Mouse (Mus musculus) heart, postnatal 25 days (tissue): ENCODE data around the gene Tprn. TPM values are rescaled to one million over a fixed set of nuclear protein-coding genes. Genes with fewer than 3 reads are reported as not detected.
A peak's percentile ranks its signal among the peaks of the same experiment; 100 is the strongest.

Source experiments
- DNase-seq: peaks from one replicate; pipeline ENCODE4 v3.0.0; 2022; ENCODE audit warnings: low spot score
- intact Hi-C: fragments of 180-260 bp; cut with DNase I; formaldehyde crosslinking; loops from one replicate; pipeline ENCODE4 v1.15.1; 2025
- total RNA-seq, 2 experiments: library from RNA; stranded (reverse); gene quantifications; 2 replicates each; pipeline ENCODE4 v1.2.3; 2021

Gene Tprn
- total RNA-seq, 2 experiments from 2014 or later: 3.6 to 6.0 TPM

DNA sequence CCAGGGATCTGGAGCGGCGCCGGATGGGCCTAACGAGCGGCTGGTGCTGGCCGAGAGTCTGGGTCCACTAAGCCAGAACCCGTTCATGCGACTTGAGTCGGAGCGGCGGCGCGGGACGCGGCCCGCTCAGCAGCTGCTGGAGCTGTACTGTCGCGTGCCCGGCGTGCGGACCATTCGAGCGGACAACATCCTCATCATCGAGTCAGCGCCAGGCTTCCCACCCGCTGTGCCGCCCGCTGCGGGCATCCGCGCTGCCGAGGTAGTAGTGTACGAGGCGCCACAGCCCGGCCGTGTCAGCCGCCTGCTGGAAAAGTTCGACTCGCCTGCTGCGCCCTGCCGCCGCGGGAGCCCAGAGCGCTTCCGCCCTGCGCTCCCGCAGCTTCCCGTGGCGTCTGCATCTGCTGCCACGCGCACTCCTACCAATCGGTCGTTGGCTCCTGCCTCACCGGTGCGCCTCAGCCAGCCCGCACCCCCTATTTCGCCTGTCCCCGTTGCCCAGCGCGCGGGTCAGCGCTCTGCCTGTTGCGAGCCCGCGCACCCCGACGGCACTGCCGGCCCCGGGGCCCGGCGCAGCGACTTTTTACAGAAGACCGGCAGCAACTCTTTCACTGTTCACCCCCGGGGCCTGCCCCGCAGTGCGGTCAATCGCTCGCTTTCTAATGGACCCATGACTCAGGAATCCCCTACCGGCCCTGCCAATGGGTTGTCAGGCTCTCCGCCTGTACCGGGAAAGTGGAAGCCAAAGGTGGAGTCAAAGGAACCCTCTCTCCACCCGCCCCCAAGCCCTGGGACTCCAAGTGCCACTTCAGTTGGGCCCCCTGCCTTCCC lies 591 bp downstream of the Tprn start:
- intact Hi-C loops: no loop called here
- DNase-seq: no peak

DNA sequence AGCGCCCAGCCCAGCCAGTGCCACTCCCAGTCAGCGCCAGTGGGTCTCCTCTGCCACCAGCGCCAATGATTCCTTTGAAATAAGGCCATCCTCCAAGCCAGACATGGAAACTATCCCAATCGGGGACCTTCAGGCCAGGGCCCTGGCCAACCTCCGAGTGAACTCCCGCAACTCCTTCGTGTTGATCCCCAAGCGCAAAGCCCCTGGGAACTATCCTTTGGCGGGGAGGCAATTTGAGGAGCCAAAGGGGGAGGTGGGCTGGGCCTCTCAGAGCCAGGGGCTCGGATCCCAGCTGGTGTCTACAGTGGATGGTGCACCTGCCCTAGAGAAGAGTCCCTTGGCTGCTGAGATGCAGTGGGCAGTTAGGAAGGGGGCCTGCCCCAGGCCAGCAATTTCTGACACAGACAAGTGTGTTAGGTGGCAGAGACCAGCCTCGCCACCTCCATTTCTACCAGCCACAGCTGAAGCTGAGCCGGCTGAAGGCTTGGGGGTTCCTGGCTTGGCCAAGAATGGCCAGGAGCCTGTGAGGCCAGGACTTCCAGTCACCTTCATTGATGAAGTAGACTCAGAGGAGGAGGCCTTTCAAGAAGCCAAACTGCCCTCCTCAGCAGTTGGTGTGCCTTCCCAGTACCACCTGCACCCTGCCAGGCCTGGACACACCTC lies 1.3 kb downstream of the Tprn start:
- no peak for DNase-seq
- intact Hi-C loops: no loop called here

DNA sequence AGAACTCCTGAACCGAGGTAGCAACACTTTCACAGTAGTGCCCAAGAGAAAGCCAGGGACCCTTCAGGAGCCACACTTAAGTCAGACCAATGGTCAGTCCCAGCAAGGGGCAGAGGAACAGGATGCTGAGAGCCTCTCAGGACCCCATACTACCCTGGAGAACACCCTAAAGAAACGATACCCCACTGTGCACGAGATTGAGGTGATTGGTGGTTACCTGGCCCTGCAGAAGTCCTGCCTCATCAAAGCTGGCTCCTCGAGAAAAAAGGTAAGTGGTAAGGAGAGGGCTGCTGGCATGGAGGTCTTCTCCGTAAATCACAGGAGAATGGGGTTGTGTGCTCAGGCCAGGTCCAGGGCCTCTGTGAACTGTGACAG lies 1.9 kb downstream of the Tprn start:
- intact Hi-C loops: no loop called here
- no peak for DNase-seq

DNA sequence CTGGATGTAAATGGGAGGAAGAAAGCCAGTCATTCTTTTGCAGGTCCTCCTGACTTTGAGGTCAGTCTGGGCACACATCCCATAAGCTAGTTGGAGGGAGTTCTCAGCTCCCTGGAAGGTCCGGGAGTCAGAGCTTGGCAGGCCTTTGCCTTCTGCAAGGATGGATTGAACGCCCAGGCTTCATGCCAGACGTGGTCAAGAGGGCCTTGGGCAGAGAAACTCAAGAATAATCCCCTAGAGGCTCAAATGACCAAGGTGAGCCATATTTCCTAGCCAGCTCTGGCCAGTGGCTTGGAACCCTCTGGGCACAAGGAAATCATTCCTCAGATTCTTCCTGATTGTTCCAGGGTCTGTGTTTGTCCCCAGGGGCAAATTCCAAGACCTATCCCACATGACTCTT lies 2.4 kb downstream of the Tprn start:
- intact Hi-C loops: no loop called here
- DNase-seq: no peak

DNA sequence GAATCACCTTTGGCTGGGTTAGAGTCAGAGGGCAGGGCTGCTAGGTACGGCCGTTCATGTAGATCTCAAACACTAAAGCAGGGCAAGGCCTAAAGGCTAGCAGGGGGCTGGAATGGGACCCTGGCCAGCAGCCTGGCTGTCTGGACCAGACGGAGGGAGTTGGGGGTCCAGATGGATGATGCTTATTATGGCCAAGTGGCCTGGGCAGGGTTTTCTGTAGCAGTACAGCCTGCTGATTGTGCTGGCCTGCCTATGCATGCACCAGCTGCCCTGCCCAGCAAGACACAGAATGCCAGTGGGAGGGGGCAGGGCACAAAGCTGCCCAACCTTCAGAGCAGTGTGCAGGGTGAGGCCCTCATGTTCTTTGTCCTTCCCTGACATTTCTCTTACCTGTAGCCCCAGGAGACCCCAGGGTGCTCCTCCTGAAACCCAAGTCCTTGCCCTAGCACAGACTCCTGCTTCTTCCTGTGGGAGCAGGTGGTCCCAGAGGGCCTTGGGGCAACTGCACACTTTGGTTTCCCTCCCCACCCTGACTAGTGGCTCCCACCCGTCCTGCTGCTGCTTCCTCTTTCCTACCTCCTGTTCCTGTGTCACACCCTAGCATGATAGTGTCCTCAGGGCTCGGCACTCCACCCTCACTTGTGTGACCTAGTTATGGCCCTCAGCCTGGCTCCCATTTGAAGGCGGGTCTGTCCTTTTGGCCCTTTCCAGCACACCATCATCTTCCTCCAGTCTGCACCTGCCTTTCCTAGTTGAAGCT lies 3.7 kb downstream of the Tprn start:
- intact Hi-C loops: no loop called here
- peak; percentile 31 for DNase-seq

DNA sequence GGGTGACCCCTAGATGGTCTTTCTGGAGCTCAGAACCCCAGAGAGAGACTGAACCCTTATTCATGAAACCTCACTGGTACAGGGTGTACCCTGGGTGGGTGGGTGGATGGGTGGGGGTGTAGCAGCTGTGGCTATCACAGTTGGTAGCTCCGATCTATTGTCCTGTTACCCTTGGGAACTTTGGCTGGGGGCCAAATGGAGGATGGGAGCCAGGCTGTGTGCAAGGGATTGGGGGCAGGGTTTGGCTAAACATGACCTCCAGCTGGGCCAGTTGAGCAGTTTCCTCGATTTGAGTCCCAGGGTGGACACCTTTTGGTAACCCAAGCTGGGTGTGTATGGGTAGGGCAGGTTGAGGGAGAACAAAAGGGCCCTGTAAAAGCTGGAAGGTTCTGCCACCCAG lies 4.3 kb downstream of the Tprn start:
- DNase-seq: peak; percentile 31
- intact Hi-C loops: no loop called here

DNA sequence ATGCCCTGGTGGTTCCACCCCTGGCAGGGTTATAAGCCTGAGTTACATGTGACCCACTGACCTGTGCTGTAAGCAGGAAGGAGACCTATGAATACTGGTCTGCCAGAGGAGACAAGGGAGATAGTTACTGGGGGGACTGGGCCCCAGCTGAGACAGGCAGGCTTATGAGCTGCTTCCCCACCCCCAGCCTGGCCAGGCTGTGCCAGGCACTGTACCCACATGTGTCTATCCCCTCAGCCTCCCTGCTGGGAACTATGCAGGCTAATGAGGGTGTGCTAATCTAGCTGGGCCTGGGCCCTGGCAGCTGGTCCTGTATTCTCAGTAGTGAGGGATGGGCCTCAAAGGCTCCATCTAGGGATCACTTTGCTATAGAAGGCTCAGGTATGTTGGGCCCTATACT lies 4.8 kb downstream of the Tprn start:
- DNase-seq: no peak
- intact Hi-C loops: no loop called here

DNA sequence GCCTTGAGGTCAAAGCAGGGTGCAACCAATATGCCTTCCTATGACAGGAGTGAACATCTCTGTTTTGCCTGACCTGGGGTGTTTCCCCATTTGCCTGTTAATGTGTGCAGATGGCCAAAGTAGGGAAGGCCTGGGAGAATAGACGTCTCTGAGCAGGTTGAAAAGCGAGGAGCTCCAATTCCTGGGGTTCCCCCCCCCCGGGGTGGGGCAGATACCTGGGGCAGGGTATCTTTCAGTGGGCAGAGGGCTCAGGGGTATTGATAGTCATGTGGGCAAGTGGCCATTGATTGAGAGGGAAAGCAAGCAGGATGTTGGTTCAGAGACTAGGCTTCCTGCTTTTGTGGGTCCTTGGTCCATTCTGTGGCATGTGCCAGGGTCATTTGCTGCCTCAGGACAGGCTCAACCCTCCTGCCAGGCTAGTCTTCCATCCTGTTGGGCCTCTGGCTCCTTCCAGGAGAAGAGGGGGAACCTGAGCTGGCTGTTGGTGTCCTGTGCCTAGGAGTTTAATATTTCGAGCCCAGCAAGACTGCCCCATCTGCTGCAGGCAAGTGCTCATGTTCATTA lies 5.4 kb downstream of the Tprn start:
- intact Hi-C loops: no loop called here
- no peak for DNase-seq

DNA sequence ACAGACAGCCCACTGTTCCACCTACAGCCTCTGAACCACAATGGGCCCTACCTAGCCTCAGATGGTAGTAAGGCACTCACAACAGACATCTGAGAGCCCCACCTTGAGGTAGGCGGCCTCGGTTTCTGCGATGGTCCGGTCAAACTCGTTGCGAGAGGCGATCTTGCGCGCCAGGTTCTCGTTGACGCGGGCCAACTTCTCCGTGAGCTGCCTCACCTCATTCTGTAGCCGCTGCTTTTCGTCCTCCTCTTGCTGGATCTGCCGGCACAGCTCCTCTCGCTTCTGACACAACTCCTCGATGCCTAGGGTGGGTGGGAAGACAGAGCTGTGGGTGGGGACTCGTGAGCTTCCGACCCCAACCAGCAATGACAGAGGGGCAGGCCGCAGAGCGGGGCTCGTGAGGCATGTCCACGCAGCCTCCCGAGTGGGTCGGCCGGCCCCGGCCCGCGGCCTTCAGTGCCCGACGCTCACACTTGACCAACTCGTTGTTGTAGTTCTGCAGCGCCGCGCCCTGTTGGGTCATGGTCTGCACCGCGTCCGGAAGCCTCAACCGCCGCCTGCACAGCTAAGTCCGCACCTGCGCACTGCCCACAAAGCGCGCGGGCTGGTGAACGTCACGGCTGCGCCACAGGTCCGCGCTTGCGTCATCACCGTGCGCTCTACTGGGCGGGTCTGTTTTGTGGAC lies 9.6 kb downstream of the Tprn start, which contains the start of the genes Ssna1 and Anapc2:
Gene Ssna1, minus strand, starts transcription at position 612 of the 685 bp plus-strand sequence.
Gene Anapc2, plus strand, starts transcription at position 652 of the 685 bp plus-strand sequence.
- peak; percentile 93 for DNase-seq
- intact Hi-C loops: loop anchor here (5.0 kb wide), 1 partner anchor 60 kb away; the partner anchor contains the start of gene Man1b1

DNA sequence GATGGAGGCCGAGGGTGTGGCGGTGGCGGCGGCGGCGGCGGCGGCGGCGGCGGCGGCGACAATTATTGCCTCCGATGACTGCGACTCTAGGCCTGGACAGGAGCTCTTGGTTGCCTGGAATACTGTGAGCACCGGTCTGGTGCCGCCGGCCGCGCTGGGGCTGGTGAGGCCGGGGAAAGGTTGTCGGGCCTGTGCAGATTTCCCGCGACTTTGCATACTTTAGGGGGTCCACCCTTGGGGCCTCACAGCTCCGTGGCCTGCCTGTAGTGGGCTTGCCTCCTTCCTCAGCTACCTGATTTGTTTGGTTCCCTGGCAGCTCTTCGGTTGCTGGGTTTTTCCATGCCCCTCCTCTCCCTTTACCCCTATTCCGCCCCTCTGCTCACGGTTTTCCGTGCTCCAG lies 10.1 kb downstream of the Tprn start:
- DNase-seq: no peak
- intact Hi-C loops: loop anchor here (5.0 kb wide), 1 partner anchor 60 kb away; the partner anchor contains the start of gene Man1b1

DNA sequence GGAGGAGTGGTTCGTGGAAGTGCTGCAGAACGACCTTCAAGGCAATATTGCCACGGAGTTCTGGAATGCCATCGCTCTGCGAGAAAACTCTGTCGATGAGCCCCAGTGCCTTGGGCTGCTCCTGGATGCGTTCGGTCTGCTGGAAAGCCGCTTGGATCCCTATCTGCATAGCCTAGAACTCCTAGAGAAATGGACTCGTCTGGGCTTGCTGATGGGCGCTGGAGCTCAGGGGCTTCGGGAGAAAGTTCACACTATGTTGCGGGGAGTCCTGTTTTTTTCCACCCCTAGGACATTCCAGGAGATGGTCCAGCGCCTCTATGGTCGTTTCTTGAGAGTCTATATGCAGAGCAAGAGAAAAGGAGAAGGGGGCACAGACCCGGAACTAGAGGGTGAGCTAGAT lies 10.6 kb downstream of the Tprn start:
- intact Hi-C loops: loop anchor here (5.0 kb wide), 1 partner anchor 59 kb away; the partner anchor contains the start of gene Man1b1
- DNase-seq: no peak

DNA sequence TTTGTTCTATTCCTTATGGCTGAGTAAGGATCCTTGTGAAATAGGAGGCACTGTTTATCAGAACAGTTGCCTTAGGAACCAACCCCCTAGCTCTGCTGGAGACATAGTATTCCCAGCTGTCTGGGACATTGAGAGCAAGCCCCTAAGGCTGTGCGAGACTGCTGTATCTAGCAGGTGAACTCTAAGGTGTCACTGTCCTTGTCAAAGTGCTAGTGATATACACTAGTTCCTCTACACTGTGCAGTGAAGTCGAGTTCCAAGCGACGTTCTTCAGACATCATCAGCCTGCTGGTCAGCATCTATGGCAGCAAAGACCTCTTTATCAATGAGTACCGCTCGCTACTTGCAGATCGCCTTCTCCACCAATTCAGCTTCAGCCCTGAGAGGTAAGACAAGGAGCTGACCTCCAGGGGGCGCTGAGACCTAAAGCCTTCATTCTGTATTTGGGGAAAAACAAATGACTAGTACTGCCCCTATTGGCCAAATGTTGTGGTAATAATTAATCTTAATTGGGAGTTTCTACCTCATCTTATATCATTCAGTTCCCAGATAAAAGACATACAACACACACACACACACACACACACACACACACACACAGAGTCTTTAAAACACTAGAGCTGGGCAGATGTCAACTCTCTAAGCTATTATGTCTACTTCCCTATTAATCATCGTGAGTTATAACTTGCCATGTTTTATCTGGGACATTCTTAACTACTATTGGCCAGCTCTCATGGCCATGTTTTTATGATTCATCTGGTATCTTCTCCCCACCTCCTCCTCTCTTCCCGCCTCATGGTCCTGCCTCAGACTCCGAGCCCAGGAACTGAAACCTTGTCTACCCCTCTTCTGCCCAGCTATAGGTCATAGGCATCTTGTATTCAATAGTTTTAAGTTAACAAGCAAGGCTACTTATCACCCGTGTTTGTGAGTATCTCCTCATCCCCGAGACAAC lies 16.8 kb downstream of the Tprn start:
- intact Hi-C loops: loop anchor here (2.0 kb wide), 1 partner anchor 14 kb away; no protein-coding TSS in a partner anchor

DNA sequence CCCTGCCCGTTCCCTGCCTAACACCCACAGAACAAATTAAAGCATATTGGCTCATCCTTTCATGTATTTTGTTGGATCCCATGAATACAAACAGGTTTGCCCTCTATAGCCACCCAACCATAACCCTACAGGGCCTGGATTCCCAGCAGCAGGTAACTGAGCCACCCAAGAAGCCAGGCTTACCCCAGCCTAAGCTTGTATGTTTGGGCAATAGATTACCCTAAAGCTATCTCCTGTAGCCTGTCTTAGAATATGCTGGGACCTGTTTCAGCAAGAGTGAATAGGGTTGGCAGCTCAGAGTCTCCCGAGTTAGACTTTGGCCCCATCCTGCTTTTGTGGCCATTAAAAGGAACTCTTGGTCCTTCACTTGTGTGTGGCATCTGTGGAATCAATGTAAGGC lies 23.1 kb downstream of the Tprn start:
- DNase-seq: no peak
- intact Hi-C loops: no loop called here

More for the DNA sequence above, 16.8 kb downstream of the Tprn start:
- DNase-seq: no peak

DNA sequence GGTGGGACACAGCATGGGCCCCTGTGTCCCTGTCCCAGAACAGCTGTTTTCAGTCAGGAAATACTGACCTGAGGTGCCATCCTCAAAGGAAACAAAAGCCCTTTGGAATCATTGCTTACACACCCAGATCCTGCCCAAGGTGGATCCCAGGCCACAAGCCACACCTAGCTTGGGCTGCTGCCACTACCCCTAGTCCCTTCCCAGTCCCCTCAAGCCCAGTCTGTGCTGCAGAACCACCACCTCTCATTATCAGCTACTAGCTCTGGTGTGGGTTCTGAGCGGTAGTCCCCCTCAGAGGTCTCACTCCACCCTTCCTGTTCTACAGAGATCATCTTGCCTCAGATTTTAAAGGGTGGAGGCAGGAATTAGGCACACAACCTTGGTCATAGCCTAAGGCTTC lies 23.9 kb downstream of the Tprn start:
- intact Hi-C loops: no loop called here
- DNase-seq: no peak

DNA sequence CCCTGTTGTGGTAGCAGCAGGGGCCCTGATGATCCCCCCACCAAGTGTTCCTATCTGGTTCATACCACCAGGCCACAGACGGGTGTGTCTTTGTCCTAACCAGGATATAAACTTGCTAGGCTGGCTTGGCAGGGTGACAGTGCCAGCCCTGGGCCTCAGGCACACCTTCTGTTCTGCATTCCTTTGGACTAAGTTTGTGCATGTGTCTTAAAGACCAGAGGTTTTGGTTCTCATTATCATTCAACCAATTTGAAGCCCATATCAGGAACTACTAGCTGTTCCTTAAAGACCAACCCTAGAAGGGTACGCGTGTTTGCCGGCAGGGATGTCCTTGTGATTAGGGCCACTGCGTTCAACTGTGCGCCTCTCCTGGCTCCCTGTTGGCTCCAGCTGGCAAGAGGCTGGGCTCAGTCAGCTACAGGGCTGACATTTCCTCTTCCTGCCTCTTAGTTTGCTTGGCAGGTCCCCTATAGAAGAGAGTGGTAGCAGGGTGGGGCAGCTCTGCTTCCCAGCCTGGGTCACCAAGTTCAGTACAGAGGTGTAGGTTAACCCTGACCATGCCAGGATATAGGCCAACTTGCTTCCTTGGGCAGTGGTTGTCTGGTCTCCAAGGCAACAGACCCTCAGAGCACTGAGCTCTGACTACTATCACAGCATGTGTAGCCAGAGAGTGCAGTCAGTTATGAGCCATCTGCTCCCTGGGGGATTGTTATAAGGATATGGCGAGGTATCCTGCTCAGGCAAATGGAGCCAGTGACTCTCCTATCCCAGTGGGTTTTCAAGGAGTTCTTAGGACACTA lies 24.6 kb downstream of the Tprn start:
- intact Hi-C loops: no loop called here
- no peak for DNase-seq

DNA sequence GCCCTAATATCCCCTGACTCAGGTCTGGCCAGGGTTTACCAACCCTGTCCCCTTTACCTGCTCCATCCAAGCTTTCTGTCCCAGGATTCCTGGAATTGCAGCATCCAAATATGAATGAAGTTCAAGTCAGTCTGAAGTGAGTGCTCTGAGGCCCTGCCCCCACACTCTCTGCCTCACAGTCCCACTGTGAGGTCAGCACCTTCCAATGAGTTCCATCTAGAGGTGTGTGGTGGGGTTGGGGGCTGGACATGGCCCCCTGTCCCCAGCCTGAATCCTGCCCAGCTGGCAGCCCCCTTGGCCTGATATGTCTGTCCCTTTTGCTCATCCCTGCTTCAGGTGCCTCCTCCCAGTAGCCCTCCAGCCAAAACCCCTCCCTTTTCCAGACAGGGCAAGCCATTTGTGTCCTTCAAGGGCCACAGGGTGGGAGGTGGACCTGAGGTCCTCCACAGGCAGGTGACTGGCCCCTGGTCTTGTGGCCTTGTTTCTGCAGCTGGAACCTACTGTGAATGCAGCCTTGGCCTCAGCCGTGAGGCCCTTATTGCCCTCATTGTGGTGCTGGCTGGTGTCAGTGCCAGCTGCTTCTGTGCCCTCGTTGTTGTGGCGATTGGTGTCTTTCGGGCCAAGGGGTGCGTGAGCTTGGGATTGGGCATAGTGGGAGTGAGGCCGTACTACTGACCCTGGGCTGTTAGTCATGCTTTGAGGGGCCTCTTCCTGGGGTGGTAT lies 25.7 kb downstream of the Tprn start, which contains the start of gene Tmem210:
Gene Tmem210, plus strand, starts transcription at position 219 of the 723 bp plus-strand sequence.
- intact Hi-C loops: no loop called here
- DNase-seq: no peak
